Mouse (Mus musculus) hindbrain, embryonic 14.5 days (tissue): ENCODE measurements at regions not wholly inside any gene's neighbourhood (a gene's known extent, or its start where the extent isn't known, plus 50 kb on each side); places are given as distances from the start of the nearest gene placed in this dataset.

Experiments used
- ATAC-seq: fragments of 200-750 bp; cut with Nextera tagmentation; 2 replicates; pipeline ENCODE4 v1.8.0; 2017; ENCODE audit warnings: moderate number of reproducible peaks, mild to moderate bottlenecking, moderate TSS enrichment, moderate library complexity; ENCODE audit not compliant: low FRiP score
- DNase-seq: peaks from one replicate; pipeline ENCODE4 v3.0.0-alpha.2; 2015; ENCODE audit warnings: low spot score
- H3K27ac ChIP-seq: fragments of 300-500 bp; sonication (generic); 2 replicates; pipeline ENCODE4 v1.5.1; 2014; ENCODE audit warnings: mild to moderate bottlenecking, moderate library complexity
- H3K27me3 ChIP-seq: fragments of 300-500 bp; sonication (generic); 2 replicates; pipeline ENCODE4 v1.6.1; 2014; ENCODE audit warnings: mild to moderate bottlenecking, low read length, mixed read lengths; ENCODE audit not compliant: control insufficient read depth, insufficient read depth
- H3K36me3 ChIP-seq: fragments of 300-500 bp; sonication (generic); replicated peaks from 2 replicates; pipeline ENCODE4 v1.6.1; 2014; ENCODE audit not compliant: control insufficient read depth, insufficient read depth
- H3K4me1 ChIP-seq: fragments of 300-500 bp; sonication (generic); replicated peaks from 2 replicates; pipeline ENCODE4 v1.6.1; 2014; ENCODE audit warnings: antibody characterized with exemption, low read length, mixed read lengths; ENCODE audit not compliant: control insufficient read depth, insufficient read depth
- H3K4me2 ChIP-seq: fragments of 300-500 bp; sonication (generic); replicated peaks from 2 replicates; pipeline ENCODE4 v1.6.1; 2014; ENCODE audit warnings: mild to moderate bottlenecking, moderate library complexity
- H3K4me3 ChIP-seq: fragments of 300-500 bp; sonication (generic); replicated peaks from 2 replicates; pipeline ENCODE4 v1.5.1; 2014; ENCODE audit warnings: mild to moderate bottlenecking, low read length
- H3K9ac ChIP-seq: fragments of 300-500 bp; sonication (generic); 2 replicates; pipeline ENCODE4 v1.6.1; 2014
- H3K9me3 ChIP-seq: fragments of 300-500 bp; sonication (generic); 2 replicates; pipeline ENCODE4 v1.6.1; 2016; ENCODE audit warnings: low read length; ENCODE audit not compliant: control insufficient read depth
- WGBS: fragments of 180-500 bp; shearing (Covaris S2); extraction: QIAGEN DNeasy Blood & Tissue Kit; methylation state at CpG from one replicate; pipeline ENCODE4 v1.1.7; 2014; 5-methylcytosine and 5-hydroxymethylcytosine counted together

GRCm38 (mm10) chr13:37157808-37158207, 107.8 kb upstream of the F13a1 start:
- Histone ChIP-seq H3K9me3 (no peaks in the 10 kb centered on the region), H3K27me3 (no peaks in the 10 kb centered on the region), H3K27ac (no peak overlapping the region), H3K4me1 (no peaks in the 10 kb centered on the region), H3K4me3 (no peak overlapping the region), H3K36me3 (no peaks in the 10 kb centered on the region), H3K4me2 (no peak overlapping the region), H3K9ac (no peak overlapping the region)
- ATAC-seq (no peak), DNase-seq (no peak)
- 88% methylated on average over 3 of the region's 3 CpGs for WGBS

- H3K4me3 ChIP-seq, result no peak overlapping the region
- H3K4me1 ChIP-seq, result peaks cover 3% of the 10 kb centered on the region; the same call in 1 of the 2 replicates
- ATAC-seq, result no peak
- H3K9ac ChIP-seq, result no peak overlapping the region
- H3K4me2 ChIP-seq, result no peak overlapping the region
- no peaks in the 10 kb centered on the region for H3K27me3 ChIP-seq
- WGBS, result 51% methylated on average over 4 of the region's 4 CpGs
- H3K9me3 ChIP-seq, result no peaks in the 10 kb centered on the region
- no peak overlapping the region for H3K27ac ChIP-seq
- no peaks in the 10 kb centered on the region for H3K36me3 ChIP-seq
- no peak for DNase-seq
Measured at GRCm38 (mm10) chr13:37151835-37152516, 101.9 kb upstream of the F13a1 start.

GRCm38 (mm10) chr13:37149961-37150360, 99.9 kb upstream of the F13a1 start:
- H3K9ac ChIP-seq, result no peak overlapping the region
- no peak overlapping the region for H3K27ac ChIP-seq
- 89% methylated on average over 1 of the region's 1 CpGs for WGBS
- no peak for DNase-seq
- ATAC-seq, result no peak
- no peaks in the 10 kb centered on the region for H3K27me3 ChIP-seq
- no peak overlapping the region for H3K4me3 ChIP-seq
- H3K36me3 ChIP-seq, result no peaks in the 10 kb centered on the region
- no peaks in the 10 kb centered on the region for H3K9me3 ChIP-seq
- H3K4me2 ChIP-seq, result no peak overlapping the region
- peaks cover 3% of the 10 kb centered on the region; the same call in 1 of the 2 replicates for H3K4me1 ChIP-seq

- ATAC-seq (peak; percentile 27; the same call in 1 of the 2 replicates), DNase-seq (no peak)
- H3K4me3 ChIP-seq, result no peak overlapping the region
- H3K27me3 ChIP-seq, result no peaks in the 10 kb centered on the region
- H3K4me2 ChIP-seq, result no peak overlapping the region
- no peaks in the 10 kb centered on the region for H3K36me3 ChIP-seq
- WGBS, result 59% methylated on average over 3 of the region's 3 CpGs
- no peak overlapping the region for H3K9ac ChIP-seq
- no peak overlapping the region for H3K27ac ChIP-seq
- peaks cover 3% of the 10 kb centered on the region; the same call in 1 of the 2 replicates for H3K4me1 ChIP-seq
- no peaks in the 10 kb centered on the region for H3K9me3 ChIP-seq
Measured at GRCm38 (mm10) chr13:37149066-37149781, 99.2 kb upstream of the F13a1 start.

GRCm38 (mm10) chr13:37148627-37149026, 98.6 kb upstream of the F13a1 start:
- H3K9ac ChIP-seq, result no peak overlapping the region
- no peak overlapping the region for H3K4me2 ChIP-seq
- WGBS, result 86% methylated on average over 1 of the region's 1 CpGs
- no peak for ATAC-seq
- no peaks in the 10 kb centered on the region for H3K9me3 ChIP-seq
- H3K4me3 ChIP-seq, result no peak overlapping the region
- peaks cover 3% of the 10 kb centered on the region; the same call in 1 of the 2 replicates for H3K4me1 ChIP-seq
- H3K27ac ChIP-seq, result no peak overlapping the region
- H3K27me3 ChIP-seq, result no peaks in the 10 kb centered on the region
- no peaks in the 10 kb centered on the region for H3K36me3 ChIP-seq
- DNase-seq, result no peak

- WGBS, result 90% methylated on average over 8 of the region's 8 CpGs
- ATAC-seq, result no peak
- no peaks in the 10 kb centered on the region for H3K36me3 ChIP-seq
Measured at GRCm38 (mm10) chr13:37147790-37148189, 97.7 kb upstream of the F13a1 start.

GRCm38 (mm10) chr13:37142812-37143211, 92.8 kb upstream of the F13a1 start:
- Histone ChIP-seq H3K27ac (no peak overlapping the region), H3K27me3 (no peaks in the 10 kb centered on the region), H3K36me3 (no peaks in the 10 kb centered on the region), H3K4me2 (no peak overlapping the region), H3K4me3 (no peak overlapping the region), H3K9me3 (no peaks in the 10 kb centered on the region), H3K4me1 (no peaks in the 10 kb centered on the region), H3K9ac (no peak overlapping the region)
- WGBS, result 88% methylated on average over 2 of the region's 2 CpGs
- DNase-seq (no peak), ATAC-seq (no peak)

More at GRCm38 (mm10) chr13:37147790-37148189, 97.7 kb upstream of the F13a1 start:
- no peaks in the 10 kb centered on the region for H3K27me3 ChIP-seq
- H3K9me3 ChIP-seq, result no peaks in the 10 kb centered on the region
- DNase-seq, result no peak
- H3K9ac ChIP-seq, result no peak overlapping the region
- H3K27ac ChIP-seq, result no peak overlapping the region
- H3K4me3 ChIP-seq, result no peak overlapping the region
- no peak overlapping the region for H3K4me2 ChIP-seq
- peaks cover 3% of the 10 kb centered on the region; the same call in 1 of the 2 replicates for H3K4me1 ChIP-seq

GRCm38 (mm10) chr13:37135115-37135514, 85.1 kb upstream of the F13a1 start:
- Histone ChIP-seq H3K27ac (no peak overlapping the region), H3K4me1 (no peaks in the 10 kb centered on the region), H3K27me3 (no peaks in the 10 kb centered on the region), H3K9ac (no peak overlapping the region), H3K4me2 (no peak overlapping the region), H3K36me3 (no peaks in the 10 kb centered on the region), H3K9me3 (no peaks in the 10 kb centered on the region), H3K4me3 (no peak overlapping the region)
- ATAC-seq, result no peak
- DNase-seq, result no peak
- WGBS, result 63% methylated on average over 1 of the region's 1 CpGs

- H3K27me3 ChIP-seq, result no peaks in the 10 kb centered on the region
- H3K9ac ChIP-seq, result no peak overlapping the region
- ATAC-seq (no peak), DNase-seq (no peak)
- H3K9me3 ChIP-seq, result no peaks in the 10 kb centered on the region
- 88% methylated on average over 2 of the region's 2 CpGs for WGBS
- H3K4me1 ChIP-seq, result no peaks in the 10 kb centered on the region
- H3K27ac ChIP-seq, result no peak overlapping the region
- no peak overlapping the region for H3K4me2 ChIP-seq
- H3K4me3 ChIP-seq, result no peak overlapping the region
- no peaks in the 10 kb centered on the region for H3K36me3 ChIP-seq
Measured at GRCm38 (mm10) chr13:37134518-37134917, 84.5 kb upstream of the F13a1 start.
